Mouse (Mus musculus) hindbrain, postnatal 0 days (tissue): ENCODE results near the gene Fkbp1a. TPM values are rescaled to one million over a fixed set of nuclear protein-coding genes. Genes with fewer than 3 reads are reported as not detected.

ENCODE experiments used
- ATAC-seq: fragments of 200-750 bp; cut with Nextera tagmentation; 2 replicates; pipeline ENCODE4 v1.8.0; 2017; ENCODE audit warnings: mild to moderate bottlenecking, moderate TSS enrichment, moderate library complexity
- DNase-seq: peaks from one replicate; pipeline ENCODE4 v3.0.0-alpha.2; 2015; ENCODE audit warnings: low spot score
- H3K27ac ChIP-seq: fragments of 300-500 bp; sonication (generic); 2 replicates; pipeline ENCODE4 v1.5.1; 2014; ENCODE audit warnings: mild to moderate bottlenecking
- H3K27me3 ChIP-seq: fragments of 300-500 bp; sonication (generic); 2 replicates; pipeline ENCODE4 v1.6.1; 2014; ENCODE audit warnings: low read length, mixed read lengths; ENCODE audit not compliant: insufficient read depth
- H3K36me3 ChIP-seq: fragments of 300-500 bp; sonication (generic); 2 replicates; pipeline ENCODE4 v1.6.1; 2014; ENCODE audit warnings: low read length, mixed read lengths; ENCODE audit not compliant: insufficient read depth
- H3K4me1 ChIP-seq: fragments of 300-500 bp; sonication (generic); 2 replicates; pipeline ENCODE4 v1.6.1; 2014; ENCODE audit warnings: antibody characterized with exemption, low read length, mixed read lengths; ENCODE audit not compliant: insufficient read depth
- H3K4me2 ChIP-seq: fragments of 300-500 bp; sonication (generic); 2 replicates; pipeline ENCODE4 v1.6.1; 2014; ENCODE audit warnings: low read depth, mild to moderate bottlenecking, low read length, moderate library complexity, mixed read lengths
- H3K4me3 ChIP-seq: fragments of 300-500 bp; sonication (generic); 2 replicates; pipeline ENCODE4 v1.5.1; 2014; ENCODE audit warnings: low read length
- H3K9ac ChIP-seq: fragments of 300-500 bp; sonication (generic); replicated peaks from 2 replicates; pipeline ENCODE4 v1.6.1; 2014; ENCODE audit warnings: mild to moderate bottlenecking, low read length, moderate library complexity, mixed read lengths
- H3K9me3 ChIP-seq: fragments of 300-500 bp; sonication (generic); 2 replicates; pipeline ENCODE4 v1.6.1; 2016; ENCODE audit warnings: low read length, mixed read lengths
- CTCF ChIP-seq: IDR thresholded peaks from 2 replicates; pipeline ENCODE4 v1.5.1; 2016; ENCODE audit warnings: antibody characterized with exemption, control low read depth, low read depth
- WGBS: fragments of 180-500 bp; shearing (Covaris S2); extraction: QIAGEN DNeasy Blood & Tissue Kit; methylation state at CpG from one replicate; pipeline ENCODE4 v1.1.7; 2014; 5-methylcytosine and 5-hydroxymethylcytosine counted together
- polyA plus RNA-seq: library from polyadenylated mRNA; unstranded; fragments of >200 nt; fragmentation: Nextera tagmentation; extraction: Ambion mirVana; gene quantifications from 2 replicates; pipeline ENCODE4 v1.2.1, GENCODE M21; 2015
- total RNA-seq: library from RNA; depleted of rRNA; stranded (reverse); fragments of >200 nt; gene quantifications from 2 replicates; pipeline ENCODE4 v1.2.3, GENCODE M21; 2014; rRNA removed

Fkbp1a gene
- total and polyA plus RNA-seq, 2 experiments from 2014 or later, result 64.5 to 624 TPM

DNA sequence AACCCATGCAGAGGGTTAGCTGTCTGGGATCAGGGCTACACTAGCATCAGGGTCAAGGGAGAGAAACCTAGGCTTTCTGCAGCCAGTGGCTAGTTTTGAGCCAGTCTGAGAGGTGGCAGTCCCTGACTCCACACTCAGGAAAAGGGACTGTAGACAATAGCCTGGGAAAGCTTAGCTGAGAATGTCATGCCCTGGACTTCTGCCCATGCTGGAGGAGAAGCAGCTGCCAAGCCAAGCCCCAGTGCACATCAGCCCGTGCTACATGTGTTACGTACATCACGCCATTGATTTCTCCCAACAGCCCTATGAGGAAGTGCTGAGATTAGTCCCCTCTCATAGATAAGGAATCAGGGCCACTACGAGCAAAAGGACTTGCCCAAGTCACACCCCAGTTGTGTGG lies 59.8 kb downstream of the Fkbp1a start:
- Histone ChIP-seq H3K9me3 (no peaks in the 10 kb centered on the region), H3K4me1 (peaks cover 17% of the 10 kb centered on the region), H3K27ac (0 out of 2 replicates have a peak overlapping the region, but pooled peaks have one; percentile 11), H3K9ac (no peak overlapping the region), H3K4me2 (no peak overlapping the region), H3K27me3 (no peaks in the 10 kb centered on the region), H3K4me3 (no peak overlapping the region), H3K36me3 (no peaks in the 10 kb centered on the region; the same call in 1 of the 2 replicates)
- DNase-seq, result peak; percentile 59
- no peak for TF ChIP-seq CTCF
- ATAC-seq, result no peak
- WGBS, result 45% methylated on average over 4 of the region's 4 CpGs

DNA sequence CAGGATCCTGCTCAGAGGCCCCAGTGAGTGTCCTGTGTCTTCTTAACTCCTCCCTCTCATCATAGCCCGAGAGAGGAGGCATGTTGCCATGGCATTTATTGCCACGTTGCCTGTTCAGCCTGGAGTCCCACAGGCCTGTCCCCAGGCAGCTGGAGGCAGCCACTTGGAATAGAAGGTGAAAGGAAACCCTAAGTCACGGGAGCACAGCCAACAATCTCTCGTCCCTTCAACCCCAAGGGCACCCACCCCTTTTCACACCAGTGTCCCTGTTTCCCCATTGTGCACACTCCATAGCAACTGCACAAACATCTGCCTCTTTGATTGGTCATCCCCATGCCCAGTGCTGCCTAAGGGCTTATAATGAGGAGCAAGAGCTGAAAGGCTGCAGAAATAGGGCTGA lies 61.3 kb downstream of the Fkbp1a start:
- peaks cover 17% of the 10 kb centered on the region for H3K4me1 ChIP-seq
- peak overlapping the region; percentile 73 for H3K27ac ChIP-seq
- no peak overlapping the region for H3K9ac ChIP-seq
- no peaks in the 10 kb centered on the region for H3K27me3 ChIP-seq
- TF ChIP-seq CTCF, result no peak
- WGBS, result 4% methylated on average over 4 of the region's 4 CpGs
- ATAC-seq (peak; percentile 88), DNase-seq (peak; percentile 82)
- no peak overlapping the region for H3K4me3 ChIP-seq
- no peaks in the 10 kb centered on the region for H3K9me3 ChIP-seq
- no peak overlapping the region for H3K4me2 ChIP-seq
- no peaks in the 10 kb centered on the region; the same call in 1 of the 2 replicates for H3K36me3 ChIP-seq

DNA sequence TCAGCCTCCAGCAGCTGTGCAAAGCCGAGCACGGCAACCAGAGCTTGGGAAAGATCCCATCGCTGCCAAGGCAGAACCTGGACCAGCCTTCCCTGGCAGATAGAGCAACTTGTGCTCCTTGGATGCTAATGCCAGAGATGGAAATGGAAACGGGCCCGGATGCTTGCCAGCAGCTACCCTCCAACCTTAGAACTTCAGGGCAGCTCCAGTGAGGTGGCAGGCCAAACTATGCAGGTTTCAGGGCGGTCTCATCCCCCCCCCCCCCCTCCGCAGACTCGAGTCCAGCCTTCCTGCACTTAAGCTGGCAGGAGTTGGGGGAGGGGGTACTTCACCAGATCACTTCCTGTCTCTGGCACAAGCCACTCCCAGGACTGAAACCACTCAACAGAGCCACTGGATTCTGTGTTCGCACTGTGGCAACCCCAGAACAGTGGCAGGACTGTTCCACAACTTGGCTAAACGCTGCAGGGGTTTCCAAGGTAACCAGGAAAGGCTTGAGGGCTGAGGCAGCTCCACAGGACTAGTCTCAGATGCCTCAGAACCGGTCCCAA lies 63.2 kb downstream of the Fkbp1a start:
- peak overlapping the region; percentile 70 for H3K27ac ChIP-seq
- no peak overlapping the region for H3K4me2 ChIP-seq
- TF ChIP-seq CTCF, result no peak

DNA sequence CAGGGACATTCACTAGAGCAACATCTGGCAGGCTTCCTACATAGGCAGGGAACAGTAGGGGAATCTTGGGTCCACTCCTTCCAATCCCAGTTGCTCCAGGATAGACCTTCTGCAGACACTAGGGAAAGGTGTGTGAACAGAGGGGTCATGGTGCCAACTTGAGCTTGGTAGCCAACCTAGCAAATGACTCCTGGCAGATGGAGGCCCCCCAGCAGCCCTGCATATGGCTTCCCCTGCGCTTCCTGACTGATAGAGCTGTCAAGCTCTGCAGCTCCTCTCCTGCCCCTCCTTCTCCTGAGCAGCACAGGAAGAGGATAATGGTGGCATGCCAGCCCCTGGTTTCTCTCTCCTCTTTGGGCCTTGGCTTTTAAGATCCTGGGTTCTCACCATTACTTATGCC lies 66.2 kb downstream of the Fkbp1a start:
- H3K27ac ChIP-seq, result no peak overlapping the region
- ATAC-seq (no peak), DNase-seq (no peak)

More for the DNA sequence above, 63.2 kb downstream of the Fkbp1a start:
- 25% methylated on average over 11 of the region's 11 CpGs for WGBS
- Histone ChIP-seq H3K4me1 (peaks cover 22% of the 10 kb centered on the region), H3K27me3 (no peaks in the 10 kb centered on the region), H3K36me3 (no peaks in the 10 kb centered on the region), H3K9me3 (no peaks in the 10 kb centered on the region), H3K4me3 (no peak overlapping the region), H3K9ac (no peak overlapping the region)
- ATAC-seq (peak; percentile 82), DNase-seq (peak; percentile 84)

DNA sequence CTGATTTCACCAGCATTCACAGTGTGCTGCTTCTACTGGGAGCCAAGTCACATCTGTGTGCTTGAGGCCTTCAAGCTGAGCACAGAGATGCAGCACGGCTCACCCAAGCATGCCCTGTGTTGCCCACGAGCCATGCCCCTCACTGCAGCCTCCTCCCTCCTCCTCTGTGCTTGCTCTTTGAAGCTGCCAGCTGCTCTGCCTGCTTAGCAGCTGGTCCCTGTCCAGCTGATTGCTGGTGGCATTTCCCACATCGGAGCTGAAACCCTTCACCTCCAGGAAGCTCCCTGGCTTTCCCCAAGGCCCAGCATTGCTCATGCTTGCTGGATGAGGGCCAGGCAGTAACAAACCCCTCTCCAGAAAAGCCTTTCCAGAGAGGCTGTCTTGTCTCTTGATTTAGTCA lies 67.7 kb downstream of the Fkbp1a start:
- H3K9me3 ChIP-seq, result no peaks in the 10 kb centered on the region
- 17% methylated on average over 3 of the region's 3 CpGs for WGBS
- H3K4me2 ChIP-seq, result no peak overlapping the region
- H3K4me1 ChIP-seq, result 0 out of 2 replicates have a peak, but pooled peaks cover 5% of the 10 kb centered on the region
- H3K4me3 ChIP-seq, result no peak overlapping the region
- H3K36me3 ChIP-seq, result no peaks in the 10 kb centered on the region
- DNase-seq (peak; percentile 61), ATAC-seq (peak; percentile 39)
- no peak overlapping the region for H3K9ac ChIP-seq
- no peak overlapping the region for H3K27ac ChIP-seq
- H3K27me3 ChIP-seq, result no peaks in the 10 kb centered on the region
- TF ChIP-seq CTCF, result no peak

More for the DNA sequence above, 66.2 kb downstream of the Fkbp1a start:
- H3K9me3 ChIP-seq, result no peaks in the 10 kb centered on the region
- no peaks in the 10 kb centered on the region for H3K27me3 ChIP-seq
- peaks cover 15% of the 10 kb centered on the region for H3K4me1 ChIP-seq
- no peak overlapping the region for H3K9ac ChIP-seq
- H3K4me3 ChIP-seq, result no peak overlapping the region
- TF ChIP-seq CTCF, result no peak
- no peaks in the 10 kb centered on the region for H3K36me3 ChIP-seq
- 46% methylated on average over 1 of the region's 1 CpGs for WGBS
- no peak overlapping the region for H3K4me2 ChIP-seq

Other genes starting within 250 kb of the Fkbp1a start
- not detected in 2 replicates for gene 4921509C19Rik, start 66.3 kb upstream of the Fkbp1a start, total RNA-seq
- not detected in 2 replicates for gene 4921509C19Rik, start 66.3 kb upstream of the Fkbp1a start, polyA plus RNA-seq
- 87.3 and 115 TPM in 2 replicates for gene Nsfl1c, start 48.3 kb upstream of the Fkbp1a start, total RNA-seq
- gene Nsfl1c, start 48.3 kb upstream of the Fkbp1a start, polyA plus RNA-seq, result 233 and 237 TPM in 2 replicates
- 0.42 and 0.72 TPM in 2 replicates for gene Sdcbp2, start 30.1 kb downstream of the Fkbp1a start, total RNA-seq
- 1.3 and 1.4 TPM in 2 replicates for gene Sdcbp2, start 30.1 kb downstream of the Fkbp1a start, polyA plus RNA-seq
- gene Snph, start 90.1 kb downstream of the Fkbp1a start, total RNA-seq, result 86.8 and 90.5 TPM in 2 replicates
- 22.7 and 24.5 TPM in 2 replicates for gene Snph, start 90.1 kb downstream of the Fkbp1a start, polyA plus RNA-seq
- gene Rad21l, start 126.0 kb downstream of the Fkbp1a start, total RNA-seq, result 0.11 and 0.58 TPM in 2 replicates
- 0.25 and 0.28 TPM in 2 replicates for gene Rad21l, start 126.0 kb downstream of the Fkbp1a start, polyA plus RNA-seq
- 27.3 and 35.8 TPM in 2 replicates for gene Tmem74b, start 159.5 kb downstream of the Fkbp1a start, total RNA-seq
- gene Tmem74b, start 159.5 kb downstream of the Fkbp1a start, polyA plus RNA-seq, result 22.3 and 22.6 TPM in 2 replicates
- gene Psmf1, start 201.7 kb downstream of the Fkbp1a start, total RNA-seq, result 63.5 and 73.7 TPM in 2 replicates
- gene Psmf1, start 201.7 kb downstream of the Fkbp1a start, polyA plus RNA-seq, result 68.6 and 69.1 TPM in 2 replicates